Mouse (Mus musculus) forebrain, embryonic 12.5 days (tissue): ENCODE measurements around the gene Stat6. TPM values are rescaled to one million over a fixed set of nuclear protein-coding genes. Genes with fewer than 3 reads are reported as not detected.

Source experiments
- ATAC-seq: fragments of 200-750 bp; cut with Nextera tagmentation; 2 replicates; pipeline ENCODE4 v1.8.0; 2017; ENCODE audit warnings: moderate TSS enrichment; ENCODE audit not compliant: low FRiP score
- H3K27ac ChIP-seq: fragments of 300-500 bp; sonication (generic); 2 replicates; pipeline ENCODE4 v1.5.1; 2016; ENCODE audit warnings: mild to moderate bottlenecking
- H3K27me3 ChIP-seq: fragments of 300-500 bp; sonication (generic); 2 replicates; pipeline ENCODE4 v1.6.1; 2016; ENCODE audit warnings: mild to moderate bottlenecking
- H3K36me3 ChIP-seq: fragments of 300-500 bp; sonication (generic); replicated peaks from 2 replicates; pipeline ENCODE4 v1.6.1; 2016; ENCODE audit warnings: mild to moderate bottlenecking
- H3K4me1 ChIP-seq: fragments of 300-500 bp; sonication (generic); 2 replicates; pipeline ENCODE4 v1.6.1; 2016
- H3K4me2 ChIP-seq: fragments of 300-500 bp; sonication (generic); 2 replicates; pipeline ENCODE4 v1.6.1; 2016; ENCODE audit warnings: mild to moderate bottlenecking, moderate library complexity
- H3K4me3 ChIP-seq: fragments of 300-500 bp; sonication (generic); replicated peaks from 2 replicates; pipeline ENCODE4 v1.5.1; 2016; ENCODE audit warnings: mild to moderate bottlenecking
- H3K9ac ChIP-seq: fragments of 300-500 bp; sonication (generic); 2 replicates; pipeline ENCODE4 v1.6.1; 2016; ENCODE audit warnings: mild to moderate bottlenecking
- H3K9me3 ChIP-seq: fragments of 300-500 bp; sonication (generic); 2 replicates; pipeline ENCODE4 v1.6.1; 2016
- WGBS: fragments of 180-500 bp; shearing (Covaris S2); methylation state at CpG from one replicate; pipeline ENCODE4 v1.1.7; 2016; 5-methylcytosine and 5-hydroxymethylcytosine counted together
- polyA plus RNA-seq: library from polyadenylated mRNA; unstranded; fragments of >200 nt; fragmentation: Nextera tagmentation; extraction: Ambion mirVana; gene quantifications from 2 replicates; pipeline ENCODE4 v1.2.1, GENCODE M21; 2016

The Stat6 gene
- polyA plus RNA-seq, 1 experiment from 2014 or later = 5.4 TPM

DNA sequence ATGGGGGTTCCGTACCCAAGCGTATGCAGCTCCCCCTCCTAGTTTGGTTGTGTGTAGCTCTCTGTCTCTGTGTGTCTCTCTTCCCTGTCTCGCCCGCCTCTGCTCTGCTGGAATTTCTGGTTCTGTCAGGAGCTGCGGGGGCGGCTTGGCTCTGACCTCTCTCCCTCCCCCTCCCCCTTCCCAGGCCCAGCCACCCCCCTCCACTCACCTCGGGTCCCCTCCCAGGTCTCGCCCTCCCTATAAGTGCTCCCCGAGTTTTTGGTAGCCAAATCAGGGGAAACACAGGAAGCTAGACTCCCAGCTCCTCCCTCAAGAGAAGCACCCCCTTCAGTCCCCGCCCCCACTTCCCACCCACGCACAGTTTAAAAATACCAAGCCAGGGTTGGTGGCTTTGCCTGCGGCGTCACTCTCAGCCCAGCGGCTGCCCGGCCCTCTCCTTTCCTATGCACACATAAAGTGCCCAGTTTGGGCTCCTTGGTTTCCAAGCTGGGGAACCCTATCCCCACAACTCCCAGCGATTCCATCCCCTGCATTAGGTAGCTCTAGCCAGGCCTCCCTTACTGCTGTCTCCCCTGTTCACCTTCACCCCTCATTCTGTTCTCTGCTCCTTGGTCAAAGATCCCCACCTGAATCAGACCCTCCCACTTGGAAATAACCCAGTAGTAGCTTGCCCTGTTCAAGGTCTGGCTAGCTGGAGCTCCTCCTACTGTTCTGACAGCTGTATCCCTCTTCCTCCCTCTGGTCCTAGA is 19.3 kb downstream of the Stat6 start:
- Histone ChIP-seq H3K36me3 (no peaks in the 10 kb centered on the region), H3K9ac (peak overlapping the region; percentile 33; the same call in 1 of the 2 replicates), H3K4me2 (peak overlapping the region; percentile 31), H3K27me3 (peaks cover 86% of the 10 kb centered on the region), H3K27ac (no peak overlapping the region), H3K9me3 (no peaks in the 10 kb centered on the region), H3K4me3 (peak overlapping the region; percentile 8; the same call in 1 of the 2 replicates), H3K4me1 (peaks cover 51% of the 10 kb centered on the region)
- no peak for ATAC-seq
- 6% methylated on average over 16 of the region's 16 CpGs for WGBS

DNA sequence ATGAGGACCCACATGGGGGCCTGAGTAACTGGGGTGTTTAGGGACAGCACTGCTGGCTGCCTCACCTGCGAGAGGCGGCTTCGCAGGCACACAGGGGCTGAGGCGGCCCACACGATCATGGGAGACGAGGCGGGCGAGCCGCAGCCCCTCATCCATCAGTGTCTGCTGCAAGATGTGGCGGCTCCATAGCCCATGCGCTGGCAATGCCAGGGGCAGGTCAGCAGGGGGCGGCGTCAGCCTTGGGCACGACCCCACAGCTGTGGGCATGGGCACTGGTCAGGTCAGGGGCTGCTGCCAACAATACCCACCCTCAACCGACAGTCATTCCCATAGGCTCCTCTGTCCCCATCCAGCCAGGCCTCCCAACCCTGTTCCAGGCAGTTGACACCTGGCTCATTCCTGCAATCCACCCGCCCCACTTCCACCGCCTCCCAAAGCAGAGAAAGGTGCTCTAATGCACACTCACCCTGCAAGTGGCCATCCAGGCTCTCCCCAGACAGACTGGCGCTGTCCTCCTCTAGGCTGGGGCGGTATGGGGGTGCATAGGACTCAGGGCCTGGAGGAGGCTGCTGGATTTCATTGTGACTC is 20.0 kb downstream of the Stat6 start:
- Histone ChIP-seq H3K27me3 (peaks cover 90% of the 10 kb centered on the region), H3K27ac (no peak overlapping the region), H3K4me1 (peaks cover 58% of the 10 kb centered on the region), H3K9ac (peak overlapping the region; percentile 33; the same call in 1 of the 2 replicates), H3K4me3 (no peak overlapping the region), H3K4me2 (peak overlapping the region; percentile 31), H3K9me3 (no peaks in the 10 kb centered on the region), H3K36me3 (no peaks in the 10 kb centered on the region)
- no peak for ATAC-seq
- WGBS = 18% methylated on average over 19 of the region's 19 CpGs

DNA sequence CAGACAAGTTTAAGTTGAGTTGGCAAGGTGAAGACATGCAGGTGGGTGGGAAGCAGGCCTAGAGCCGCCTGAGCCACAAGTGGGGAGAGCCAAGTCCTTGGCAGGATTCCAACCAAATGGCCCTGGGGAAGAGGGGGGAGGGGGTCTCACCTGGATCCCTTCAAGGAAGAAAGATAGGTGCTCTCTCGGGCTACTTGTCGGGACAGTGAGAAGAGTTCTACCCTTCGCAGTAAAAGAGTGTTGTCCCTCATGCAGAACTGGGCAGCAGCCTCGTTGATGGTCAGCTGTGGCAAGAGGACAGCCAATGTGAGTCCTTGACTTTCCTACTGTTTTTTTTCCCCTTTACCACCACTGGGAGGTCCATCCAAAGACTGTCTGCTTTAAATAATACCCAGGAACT is 20.8 kb downstream of the Stat6 start:
- WGBS = 21% methylated on average over 5 of the region's 5 CpGs

DNA sequence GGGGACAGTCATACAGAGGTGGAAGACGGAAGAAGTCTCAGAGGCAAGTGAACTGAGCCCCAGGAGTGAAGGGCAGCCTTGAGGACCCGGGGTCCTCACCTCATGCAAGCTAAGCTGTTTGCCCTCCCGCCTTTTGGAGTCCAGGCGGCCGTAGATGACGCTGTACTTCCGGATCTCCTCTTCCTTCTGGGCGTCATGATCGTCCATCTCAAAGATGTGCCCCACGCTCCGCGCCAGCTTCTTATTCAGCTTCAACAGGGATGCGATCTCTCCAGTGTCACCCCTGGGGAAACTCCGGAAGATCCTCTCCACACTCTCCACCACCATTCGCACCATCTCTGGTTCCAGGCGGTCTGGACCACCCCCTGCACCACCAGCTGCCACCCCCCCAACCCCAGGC is 21.4 kb downstream of the Stat6 start:
- Histone ChIP-seq H3K9ac (no peak overlapping the region), H3K27me3 (peaks cover 99% of the 10 kb centered on the region), H3K27ac (no peak overlapping the region), H3K36me3 (no peaks in the 10 kb centered on the region), H3K4me2 (peak overlapping the region; percentile 97; the same call in 1 of the 2 replicates), H3K9me3 (no peaks in the 10 kb centered on the region), H3K4me1 (peaks cover 72% of the 10 kb centered on the region), H3K4me3 (no peak overlapping the region)
- 11% methylated on average over 16 of the region's 16 CpGs for whole genome bisulfite sequencing
- no peak for ATAC-seq

More for the DNA sequence above, 20.8 kb downstream of the Stat6 start:
- no peaks in the 10 kb centered on the region for H3K9me3 ChIP-seq
- H3K4me1 ChIP-seq = peaks cover 66% of the 10 kb centered on the region
- no peak overlapping the region for H3K4me2 ChIP-seq
- peaks cover 93% of the 10 kb centered on the region for H3K27me3 ChIP-seq
- no peak overlapping the region for H3K4me3 ChIP-seq
- H3K27ac ChIP-seq = no peak overlapping the region
- H3K9ac ChIP-seq = no peak overlapping the region
- H3K36me3 ChIP-seq = no peaks in the 10 kb centered on the region
- ATAC-seq = no peak

DNA sequence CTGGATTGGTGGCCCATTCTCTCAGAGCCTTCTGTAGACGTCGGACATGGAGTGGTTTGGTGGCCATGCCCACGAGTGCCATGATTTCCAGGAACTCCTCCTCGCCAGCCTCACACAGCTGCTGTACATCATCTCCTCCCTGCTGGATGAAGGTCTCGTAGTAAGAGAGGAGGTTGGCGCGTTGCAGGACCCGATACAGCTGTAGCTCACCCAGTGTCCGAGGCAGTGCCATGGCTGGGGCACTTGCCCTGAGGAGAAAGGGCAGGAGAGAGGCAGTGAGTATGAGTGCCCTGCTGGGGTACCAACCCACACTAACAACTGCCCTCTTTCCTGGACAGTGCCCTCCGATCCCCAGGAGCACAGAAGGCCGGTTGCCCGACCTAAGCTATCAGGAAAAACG is 22.1 kb downstream of the Stat6 start:
- H3K36me3 ChIP-seq = no peaks in the 10 kb centered on the region
- H3K4me2 ChIP-seq = peak overlapping the region; percentile 97
- no peak overlapping the region for H3K9ac ChIP-seq
- no peaks in the 10 kb centered on the region for H3K9me3 ChIP-seq
- 12% methylated on average over 13 of the region's 13 CpGs for WGBS
- H3K4me1 ChIP-seq = peaks cover 73% of the 10 kb centered on the region
- H3K27ac ChIP-seq = no peak overlapping the region
- peaks cover 99% of the 10 kb centered on the region for H3K27me3 ChIP-seq
- ATAC-seq = no peak
- H3K4me3 ChIP-seq = no peak overlapping the region

DNA sequence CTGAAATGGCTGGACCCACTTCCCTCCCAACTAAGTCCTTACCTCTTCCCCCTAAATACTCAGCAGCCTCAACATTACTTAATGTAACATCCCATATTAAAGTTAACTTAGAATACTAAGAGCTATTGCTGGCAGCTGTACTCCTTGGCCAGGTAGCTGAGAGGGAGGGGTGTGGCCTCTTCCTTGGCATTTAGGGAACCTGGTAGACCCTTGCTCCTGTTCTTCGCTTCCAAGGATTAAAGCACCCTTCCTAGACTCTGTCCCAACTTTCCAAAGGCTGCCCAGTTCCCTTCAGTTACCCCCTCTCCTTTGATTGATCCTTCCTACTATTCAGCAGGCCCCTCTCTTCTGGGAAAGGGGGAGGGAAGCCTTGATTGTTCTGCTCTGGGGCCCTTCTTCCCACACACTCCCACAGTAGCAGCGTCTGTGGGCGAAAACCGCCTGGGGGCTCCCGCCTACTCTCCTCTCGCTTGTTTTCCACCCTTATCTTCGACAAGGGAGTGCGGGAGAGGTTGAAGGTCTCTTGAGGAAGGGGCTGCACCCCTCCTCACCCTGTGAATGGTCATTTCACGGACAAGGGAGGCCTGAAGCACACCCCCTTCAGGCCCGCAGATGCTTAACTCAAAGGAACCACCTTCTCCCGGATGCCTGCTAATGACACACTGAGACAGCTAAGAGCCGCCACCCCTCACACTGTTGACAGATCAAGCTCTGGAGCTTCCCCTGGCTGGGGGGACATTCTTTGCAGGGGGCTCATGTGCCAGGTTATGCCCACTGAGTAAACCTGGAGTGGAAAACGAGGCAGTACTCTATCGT is 22.8 kb downstream of the Stat6 start:
- no peak for ATAC-seq
- peak overlapping the region; percentile 57 for H3K4me3 ChIP-seq
- H3K36me3 ChIP-seq = no peaks in the 10 kb centered on the region
- 0 out of 2 replicates have a peak overlapping the region, but pooled peaks have one; percentile 56 for H3K27ac ChIP-seq
- H3K9me3 ChIP-seq = no peaks in the 10 kb centered on the region
- H3K4me2 ChIP-seq = peak overlapping the region; percentile 97
- peaks cover 73% of the 10 kb centered on the region for H3K4me1 ChIP-seq
- H3K27me3 ChIP-seq = peaks cover 93% of the 10 kb centered on the region
- 1% methylated on average over 14 of the region's 14 CpGs for WGBS
- peak overlapping the region; percentile 70 for H3K9ac ChIP-seq

DNA sequence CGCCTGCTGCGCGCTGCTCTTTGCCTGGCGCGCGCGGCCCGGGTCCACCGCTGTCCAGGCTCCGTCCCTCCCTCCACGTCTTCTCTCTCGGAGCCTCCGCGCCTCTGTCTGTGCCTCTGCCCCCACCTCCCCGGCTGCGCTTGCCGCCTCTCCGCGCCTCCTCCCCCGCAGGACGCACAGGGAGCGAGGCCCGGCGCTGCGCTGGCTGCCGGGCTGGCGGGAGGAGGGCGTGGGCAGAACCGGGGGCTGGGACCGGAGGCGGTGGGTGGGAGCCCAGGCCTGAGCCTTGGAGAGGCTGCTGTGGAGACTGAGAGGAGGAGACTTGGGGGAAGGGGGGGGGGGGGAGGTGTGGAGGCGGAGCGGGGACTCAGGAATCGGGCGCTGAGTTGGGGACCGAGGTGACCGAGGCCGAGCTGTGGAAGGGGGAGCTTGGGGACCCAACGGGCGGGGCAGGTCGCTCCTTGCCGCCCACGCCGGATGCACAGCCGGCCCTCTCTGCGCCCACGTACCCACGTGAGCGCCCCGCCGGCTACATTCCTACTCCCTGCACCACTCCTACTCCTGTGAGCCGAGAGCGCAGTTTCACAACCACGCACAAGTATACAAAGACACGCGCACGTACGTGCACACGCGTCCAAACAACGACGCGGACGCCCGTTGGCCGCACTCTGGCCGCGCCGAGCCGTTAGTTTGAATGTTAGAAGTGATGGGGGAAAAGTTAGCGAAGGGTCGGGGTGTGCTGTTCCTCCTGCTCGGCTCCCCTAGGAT is 23.9 kb downstream of the Stat6 start, which contains the start of gene Nemp1:
Gene Nemp1 (plus strand): TSS at position 401 of the 768 bp plus-strand sequence.
- peak; percentile 61 for ATAC-seq
- H3K9ac ChIP-seq = peak within 1 kb of the TSS; percentile 70
- peak within 1 kb of the TSS; percentile 97 for H3K4me2 ChIP-seq
- peaks cover 67% of the 10 kb centered on the region for H3K4me1 ChIP-seq
- no peaks in the 10 kb centered on the region for H3K9me3 ChIP-seq
- peak within 1 kb of the TSS; percentile 57 for H3K4me3 ChIP-seq
- no peaks in the 10 kb centered on the region for H3K36me3 ChIP-seq
- peak within 1 kb of the TSS; percentile 56 for H3K27ac ChIP-seq
- peaks cover 82% of the 10 kb centered on the region for H3K27me3 ChIP-seq
- under 1% methylated on average over 65 of the region's 73 CpGs for WGBS

DNA sequence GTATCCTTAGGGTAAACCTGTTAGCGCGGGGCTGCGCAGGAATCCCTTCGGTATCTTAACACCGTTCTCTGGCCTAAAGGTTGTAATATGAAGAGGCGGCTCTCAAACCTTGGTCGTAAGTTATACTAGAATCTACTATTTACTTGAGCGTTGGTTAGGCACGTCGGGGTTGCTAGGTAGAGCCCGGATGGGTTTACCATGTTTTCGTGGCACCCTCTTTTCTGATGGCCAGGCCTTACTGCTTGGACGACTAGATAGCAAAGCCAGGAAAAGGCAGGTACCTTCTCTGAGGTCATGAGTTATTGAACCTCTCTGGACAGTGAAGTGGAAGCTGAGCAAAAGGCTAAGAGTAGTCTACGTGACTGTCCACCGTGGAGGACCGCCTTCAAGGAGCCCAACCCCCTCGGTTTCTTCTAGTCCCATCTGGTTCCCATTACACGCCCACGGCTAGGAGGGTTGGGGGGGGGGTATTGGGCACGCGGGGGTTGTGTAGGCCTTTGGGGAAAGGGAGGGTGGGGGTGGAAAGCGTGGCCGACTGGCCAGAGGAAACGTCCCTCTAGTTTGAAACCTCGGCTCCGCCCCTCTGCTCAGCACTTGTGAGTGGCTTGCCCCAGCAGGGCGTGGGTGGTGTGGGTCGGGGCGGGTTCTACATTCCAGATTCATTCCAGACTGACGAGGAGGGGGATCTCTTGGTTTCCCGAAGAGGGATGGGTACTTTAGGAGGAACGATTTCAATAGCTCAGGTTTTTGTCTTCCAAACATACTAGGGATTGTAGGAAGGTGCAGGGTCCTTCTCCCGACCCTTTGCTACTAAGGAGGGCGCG is 24.7 kb downstream of the Stat6 start:
- H3K27me3 ChIP-seq = peaks cover 74% of the 10 kb centered on the region
- H3K4me1 ChIP-seq = peaks cover 59% of the 10 kb centered on the region
- H3K27ac ChIP-seq = peak overlapping the region; percentile 74
- peak overlapping the region; percentile 97 for H3K4me2 ChIP-seq
- H3K4me3 ChIP-seq = peak overlapping the region; percentile 57
- no peaks in the 10 kb centered on the region for H3K9me3 ChIP-seq
- ATAC-seq = peak; percentile 31; the same call in 1 of the 2 replicates
- 2% methylated on average over 35 of the region's 35 CpGs for whole genome bisulfite sequencing
- H3K36me3 ChIP-seq = no peaks in the 10 kb centered on the region
- H3K9ac ChIP-seq = peak overlapping the region; percentile 70

DNA sequence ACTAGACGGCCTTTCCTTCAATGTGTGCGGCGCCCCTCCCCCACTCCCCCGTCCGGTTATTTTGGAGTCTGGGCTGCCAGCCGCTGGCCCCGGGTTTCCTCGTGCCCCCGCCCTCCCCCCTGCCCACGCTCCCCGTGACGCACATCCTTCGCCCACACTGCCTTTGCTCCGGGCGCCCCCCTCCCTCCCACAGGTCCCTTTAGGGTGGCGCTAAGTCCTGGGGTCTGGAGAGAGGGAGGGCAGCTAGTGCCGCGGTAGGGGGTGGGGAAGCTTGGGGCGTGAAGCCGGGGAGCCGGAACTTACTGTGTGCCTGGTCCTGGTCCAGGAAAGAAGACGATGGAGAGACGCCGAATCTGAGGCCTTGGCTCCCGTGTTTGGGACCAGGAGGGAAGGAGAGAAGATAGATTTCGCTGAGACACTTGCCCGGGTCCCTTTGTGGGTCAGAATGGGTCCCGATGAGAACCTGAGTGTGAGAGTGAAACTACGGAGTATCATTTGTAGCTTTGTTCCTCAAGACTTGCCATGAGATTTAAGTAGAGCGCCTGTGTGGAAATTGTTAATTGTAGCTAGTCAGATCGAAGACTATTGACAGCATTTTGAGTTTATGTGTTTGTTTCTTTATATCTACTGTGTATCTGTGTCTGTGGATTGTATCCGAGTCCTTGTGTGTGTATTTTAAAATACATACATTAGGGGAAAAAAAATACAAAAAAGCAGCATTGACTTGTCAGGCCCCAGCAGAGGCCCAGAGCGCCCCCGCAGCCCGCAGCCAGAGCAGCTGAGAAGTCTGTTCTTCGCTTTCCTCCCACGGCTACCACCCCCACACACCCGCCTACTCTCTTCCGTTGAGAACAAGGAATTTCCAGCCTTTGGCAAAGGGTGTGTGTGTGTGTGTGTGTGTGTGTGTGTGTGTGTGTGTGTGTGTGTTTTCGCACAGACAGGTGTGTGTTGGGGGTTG is 25.6 kb downstream of the Stat6 start, which contains the start of gene Nab2:
Gene Nab2 (minus strand): TSS at position 476 of the 958 bp plus-strand sequence.
- Histone ChIP-seq H3K27me3 (peaks cover 65% of the 10 kb centered on the region), H3K9ac (peak within 1 kb of the TSS; percentile 58), H3K9me3 (no peaks in the 10 kb centered on the region), H3K4me1 (peaks cover 54% of the 10 kb centered on the region), H3K4me3 (peak within 1 kb of the TSS; percentile 57), H3K4me2 (peak within 1 kb of the TSS; percentile 97), H3K27ac (peak within 1 kb of the TSS; percentile 74), H3K36me3 (no peaks in the 10 kb centered on the region)
- ATAC-seq = peak; percentile 28; the same call in 1 of the 2 replicates
- whole genome bisulfite sequencing = 4% methylated on average over 40 of the region's 40 CpGs

DNA sequence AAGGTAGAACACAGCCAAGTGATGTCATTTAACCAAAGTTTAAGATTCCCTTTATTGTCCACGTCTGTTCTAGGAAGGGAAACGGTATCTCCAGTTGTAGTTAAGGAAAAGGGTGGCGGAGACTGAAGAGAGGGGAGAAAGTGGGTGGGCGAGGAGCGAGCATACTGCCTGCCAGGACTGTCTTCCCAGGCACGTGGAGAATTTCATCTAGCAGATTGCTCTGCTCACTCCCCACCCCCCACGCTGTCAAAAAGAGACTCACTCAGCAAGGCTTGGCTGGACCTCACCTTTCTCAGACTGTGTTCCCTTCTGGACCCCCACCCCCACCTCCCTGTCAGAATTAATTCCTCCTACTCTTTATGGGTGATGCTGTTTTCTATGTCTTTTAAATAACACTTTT is 26.4 kb downstream of the Stat6 start:
- Histone ChIP-seq H3K4me1 (peaks cover 51% of the 10 kb centered on the region), H3K4me2 (peak overlapping the region; percentile 97; the same call in 1 of the 2 replicates), H3K27me3 (peaks cover 57% of the 10 kb centered on the region), H3K9ac (no peak overlapping the region), H3K9me3 (no peaks in the 10 kb centered on the region), H3K27ac (0 out of 2 replicates have a peak overlapping the region, but pooled peaks have one; percentile 5), H3K36me3 (no peaks in the 10 kb centered on the region), H3K4me3 (no peak overlapping the region)
- ATAC-seq = no peak
- WGBS = 33% methylated on average over 7 of the region's 7 CpGs
